Mouse (Mus musculus) cerebellum, postnatal 36 days (tissue): ENCODE measurements at regions not wholly inside any gene's neighbourhood (a gene's known extent, or its start where the extent isn't known, plus 50 kb on each side); places are given as distances from the start of the nearest gene placed in this dataset.

Source experiments
- DNase-seq, 2 experiments: peaks; one replicate each; pipeline ENCODE4 v3.0.0; 2021 to 2022; ENCODE audit warnings: mixed read lengths in 2 of 2

GRCm38 (mm10) chr3:148658368-148658767 lies 332.0 kb downstream of the Adgrl2 start:
- no peak for DNase-seq

GRCm38 (mm10) chr3:148656187-148656586 lies 334.2 kb downstream of the Adgrl2 start:
- DNase-seq, result no peak

GRCm38 (mm10) chr3:148650241-148650640 lies 340.1 kb downstream of the Adgrl2 start:
- no peak for DNase-seq

- DNase-seq, result no peak
Observed at GRCm38 (mm10) chr3:148644924-148645323, 345.4 kb downstream of the Adgrl2 start.

GRCm38 (mm10) chr3:148641581-148641980 lies 348.8 kb downstream of the Adgrl2 start:
- no peak for DNase-seq

GRCm38 (mm10) chr3:148640680-148641101 lies 349.7 kb downstream of the Adgrl2 start:
- DNase-seq, result no peak

GRCm38 (mm10) chr3:148635101-148635500 lies 355.3 kb downstream of the Adgrl2 start:
- no peak for DNase-seq

GRCm38 (mm10) chr3:148634352-148634751 lies 356.0 kb downstream of the Adgrl2 start:
- DNase-seq, result no peak

GRCm38 (mm10) chr3:148633291-148633690 lies 357.1 kb downstream of the Adgrl2 start:
- no peak for DNase-seq

GRCm38 (mm10) chr3:148632449-148632848 lies 357.9 kb downstream of the Adgrl2 start:
- DNase-seq, result no peak

- no peak for DNase-seq
Observed at GRCm38 (mm10) chr3:148631415-148632192, 358.8 kb downstream of the Adgrl2 start.

- no peak for DNase-seq
Observed at GRCm38 (mm10) chr3:148630865-148631264, 359.5 kb downstream of the Adgrl2 start.

- no peak for DNase-seq
Observed at GRCm38 (mm10) chr3:148614971-148615671, 375.2 kb downstream of the Adgrl2 start.

- DNase-seq, result no peak
Observed at GRCm38 (mm10) chr3:148613443-148613842, 376.9 kb downstream of the Adgrl2 start.

- DNase-seq, result no peak
Observed at GRCm38 (mm10) chr3:148603276-148603675, 387.1 kb downstream of the Adgrl2 start.

- no peak for DNase-seq
Observed at GRCm38 (mm10) chr3:148602730-148603255, 387.6 kb downstream of the Adgrl2 start.

- DNase-seq, result no peak
Observed at GRCm38 (mm10) chr3:148595561-148595960, 394.8 kb downstream of the Adgrl2 start.

GRCm38 (mm10) chr3:148589556-148589955 lies 400.8 kb downstream of the Adgrl2 start:
- no peak for DNase-seq

- DNase-seq, result no peak
Observed at GRCm38 (mm10) chr3:148575735-148576134, 414.6 kb downstream of the Adgrl2 start.

GRCm38 (mm10) chr3:148572493-148572892 lies 417.9 kb downstream of the Adgrl2 start:
- DNase-seq, result no peak

- DNase-seq, result no peak
Observed at GRCm38 (mm10) chr3:148564716-148565115, 425.6 kb downstream of the Adgrl2 start.

- no peak for DNase-seq
Observed at GRCm38 (mm10) chr3:148561211-148561610, 429.1 kb downstream of the Adgrl2 start.

GRCm38 (mm10) chr3:148559752-148560460 lies 430.4 kb downstream of the Adgrl2 start:
- no peak for DNase-seq
